Mouse (Mus musculus) C2C12 (cell line): ENCODE results near the gene Clk1. TPM values are rescaled to one million over a fixed set of nuclear protein-coding genes. Genes with fewer than 3 reads are reported as not detected.
A peak's percentile ranks its signal among the peaks of the same experiment; 100 is the strongest.

Source experiments
- H3K27me3 ChIP-seq: one replicate; pipeline ENCODE4 v1.6.1; 2011; ENCODE audit not compliant: control insufficient read depth, insufficient read depth, insufficient read length
- H3K36me3 ChIP-seq: one replicate; pipeline ENCODE4 v1.6.1; 2011; ENCODE audit not compliant: control insufficient read depth, insufficient read depth
- H3K4me3 ChIP-seq: one replicate; pipeline ENCODE4 v1.5.1; 2011; ENCODE audit warnings: mild to moderate bottlenecking, control low read depth; ENCODE audit not compliant: poor library complexity, insufficient read depth, severe bottlenecking
- H3K79me2 ChIP-seq: one replicate; pipeline ENCODE4 v1.6.1; 2011; ENCODE audit not compliant: control insufficient read depth, insufficient read depth
- H3K79me3 ChIP-seq: one replicate; pipeline ENCODE4 v1.6.1; 2011; ENCODE audit warnings: low read depth, control low read depth
- H3ac ChIP-seq: one replicate; pipeline ENCODE3; 2011; ENCODE audit warnings: low read depth; ENCODE audit not compliant: control insufficient read depth, insufficient read length
- CEBPB ChIP-seq: IDR thresholded peaks from one replicate; pipeline ENCODE4 v1.6.1; 2011; ENCODE audit warnings: low read depth, mild to moderate bottlenecking, control low read depth, moderate library complexity
- CTCF ChIP-seq: IDR thresholded peaks from one replicate; pipeline ENCODE4 v1.5.1; 2011; ENCODE audit not compliant: control insufficient read depth, insufficient read depth, insufficient read length
- FOSL1 ChIP-seq: IDR thresholded peaks from one replicate; pipeline ENCODE4 v1.8.0; 2011; ENCODE audit warnings: mild to moderate bottlenecking, low read length; ENCODE audit not compliant: poor library complexity, insufficient read depth, severe bottlenecking
- MAX ChIP-seq: IDR thresholded peaks from one replicate; pipeline ENCODE4 v1.6.1; 2011; ENCODE audit warnings: mild to moderate bottlenecking, control low read depth
- MYOD1 ChIP-seq: IDR thresholded peaks from one replicate; pipeline ENCODE4 v1.6.1; 2011; ENCODE audit warnings: low read depth; ENCODE audit not compliant: control insufficient read depth, insufficient read length
- MYOG ChIP-seq: IDR thresholded peaks from one replicate; pipeline ENCODE4 v1.6.1; 2011; ENCODE audit not compliant: control insufficient read depth, insufficient read length; ENCODE audit errors: extremely low read depth
- USF1 ChIP-seq: IDR thresholded peaks from one replicate; pipeline ENCODE4 v1.6.1; 2011; ENCODE audit warnings: low read depth, mild to moderate bottlenecking, control low read depth, moderate library complexity
- polyA plus RNA-seq: library from polyadenylated mRNA; unstranded; fragments of >200 nt; fragmentation: generic; extraction: Trizol; gene quantifications from one replicate; pipeline ENCODE4 v1.2.1, GENCODE M21; 2012; ENCODE audit warnings: missing spikeins

Clk1 gene
- polyA plus RNA-seq, 1 experiment: 16.6 TPM

DNA sequence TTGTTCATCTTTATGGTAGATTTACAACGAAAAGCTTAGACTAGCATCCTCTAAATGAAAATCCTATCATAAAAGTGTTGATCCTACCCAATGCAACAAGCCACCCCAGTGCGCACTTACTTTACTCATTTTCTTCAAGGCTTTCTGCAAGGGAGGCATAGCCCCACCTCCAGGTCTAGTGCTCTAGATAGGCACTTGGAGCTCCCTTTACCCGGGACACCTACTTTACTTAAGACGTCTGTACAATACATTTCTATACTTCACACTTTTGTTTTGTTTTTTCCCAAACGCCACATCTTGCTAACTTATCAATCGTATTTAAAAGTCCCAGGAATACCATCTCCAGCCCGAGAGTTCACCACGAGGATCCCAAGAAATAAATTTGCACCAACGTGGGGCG is 20.8 kb upstream of the Clk1 start:
- H3K4me3 ChIP-seq: peak overlapping the region; percentile 65
- H3ac ChIP-seq: peak overlapping the region; percentile 88
- peaks cover 48% of the 10 kb centered on the region for H3K36me3 ChIP-seq
- peaks cover 61% of the 10 kb centered on the region for H3K79me2 ChIP-seq
- no peaks in the 10 kb centered on the region for H3K27me3 ChIP-seq
- peaks cover 44% of the 10 kb centered on the region for H3K79me3 ChIP-seq
- no peak for TF ChIP-seq MYOD1
- TF ChIP-seq MYOG: no peak
- no peak for TF ChIP-seq CEBPB
- no peak for TF ChIP-seq CTCF
- no peak for TF ChIP-seq USF1

DNA sequence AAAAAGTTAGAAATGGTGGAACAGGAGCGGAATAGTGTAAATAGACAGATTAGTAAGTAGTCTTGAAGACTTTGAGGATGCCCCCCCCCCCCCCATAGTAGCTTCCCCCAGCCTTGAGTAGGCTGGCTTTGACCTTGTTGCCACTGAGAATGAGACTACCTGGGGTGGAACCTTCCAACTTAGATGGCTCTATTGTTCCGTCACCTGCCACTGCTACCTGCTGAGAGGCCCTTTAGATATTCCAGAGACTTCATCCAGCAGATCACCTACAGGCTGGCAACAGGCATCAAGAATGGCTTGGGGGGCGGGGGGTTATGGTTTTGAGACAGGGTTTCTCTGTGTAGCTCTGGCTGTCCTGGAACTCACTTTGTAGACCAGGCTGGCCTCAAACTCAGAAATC is 685 bp upstream of the Clk1 start:
- TF ChIP-seq MYOD1: no peak
- TF ChIP-seq FOSL1: no peak
- TF ChIP-seq MAX: no peak
- H3K79me3 ChIP-seq: peaks cover 41% of the 10 kb centered on the region
- H3K79me2 ChIP-seq: peaks cover 44% of the 10 kb centered on the region
- H3ac ChIP-seq: no peak overlapping the region
- no peaks in the 10 kb centered on the region for H3K27me3 ChIP-seq
- peaks cover 29% of the 10 kb centered on the region for H3K36me3 ChIP-seq
- no peak overlapping the region for H3K4me3 ChIP-seq

GRCm38 (mm10) chr1:58422879-58423278 is 987 bp downstream of the Clk1 start:
- Histone ChIP-seq H3K4me3 (peak overlapping the region; percentile 99), H3K36me3 (peaks cover 46% of the 10 kb centered on the region), H3K79me3 (peaks cover 56% of the 10 kb centered on the region), H3K27me3 (no peaks in the 10 kb centered on the region), H3ac (peak overlapping the region; percentile 99), H3K79me2 (peaks cover 60% of the 10 kb centered on the region)
- TF ChIP-seq FOSL1 (no peak), MYOG (no peak), MYOD1 (no peak), USF1 (no peak), CTCF (no peak), MAX (no peak), CEBPB (no peak)

DNA sequence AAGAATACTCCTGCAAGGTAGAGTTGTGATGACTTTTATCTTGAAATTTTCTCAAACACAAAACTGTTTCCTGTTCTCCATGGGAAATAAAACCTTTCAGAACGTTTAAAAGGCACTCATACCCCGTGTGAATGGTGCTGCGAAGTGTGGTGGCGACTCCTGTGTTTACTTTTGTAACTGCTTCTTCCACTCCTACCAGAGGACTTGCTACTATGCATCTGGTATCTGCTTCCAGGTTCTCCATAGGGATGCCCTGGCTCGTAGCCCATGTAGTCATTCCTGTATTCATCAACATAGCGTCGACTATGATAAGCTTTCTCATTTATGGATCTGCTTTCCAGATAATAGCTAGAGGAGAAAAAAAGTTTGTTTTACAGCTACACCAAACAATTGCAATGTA is 2.9 kb downstream of the Clk1 start:
- no peak overlapping the region for H3K4me3 ChIP-seq
- peaks cover 65% of the 10 kb centered on the region for H3K36me3 ChIP-seq
- TF ChIP-seq USF1 (no peak), FOSL1 (no peak), CEBPB (no peak), MYOG (no peak), MAX (no peak), CTCF (no peak), MYOD1 (no peak)

GRCm38 (mm10) chr1:58420032-58420431 is 3.8 kb downstream of the Clk1 start:
- Histone ChIP-seq H3K36me3 (peaks cover 74% of the 10 kb centered on the region), H3K79me2 (peaks cover 85% of the 10 kb centered on the region), H3ac (no peak overlapping the region), H3K79me3 (peaks cover 76% of the 10 kb centered on the region), H3K4me3 (no peak overlapping the region), H3K27me3 (no peaks in the 10 kb centered on the region)
- TF ChIP-seq CTCF (no peak), MYOD1 (no peak), CEBPB (no peak), MYOG (no peak), FOSL1 (no peak)

More for the DNA sequence above, 2.9 kb downstream of the Clk1 start:
- Histone ChIP-seq H3K27me3 (no peaks in the 10 kb centered on the region), H3K79me3 (peaks cover 71% of the 10 kb centered on the region), H3K79me2 (peaks cover 79% of the 10 kb centered on the region), H3ac (no peak overlapping the region)

DNA sequence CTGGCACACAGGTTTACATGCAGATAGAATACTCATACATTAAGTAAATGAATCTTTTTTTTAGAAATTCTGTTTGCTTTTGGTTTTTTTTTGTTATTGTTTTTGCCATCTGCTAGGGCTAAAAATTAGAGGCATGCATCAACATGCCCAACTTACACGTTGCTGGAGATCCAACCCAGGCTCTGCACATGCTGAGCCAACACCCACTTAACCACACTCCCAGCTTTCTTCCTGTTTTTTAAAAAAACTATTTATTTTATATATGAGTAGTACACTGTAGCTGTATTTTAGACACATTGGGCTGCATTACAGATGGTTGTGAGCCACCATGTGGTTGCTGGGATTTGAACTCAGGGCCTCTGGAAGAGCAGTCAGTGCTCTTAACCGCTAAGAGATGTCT is 7.8 kb downstream of the Clk1 start:
- H3K4me3 ChIP-seq: no peak overlapping the region
- peaks cover 56% of the 10 kb centered on the region for H3K79me2 ChIP-seq
- H3K27me3 ChIP-seq: no peaks in the 10 kb centered on the region
- peaks cover 51% of the 10 kb centered on the region for H3K79me3 ChIP-seq
- no peak overlapping the region for H3ac ChIP-seq
- peaks cover 100% of the 10 kb centered on the region for H3K36me3 ChIP-seq
- no peak for TF ChIP-seq MYOG
- TF ChIP-seq MYOD1: no peak
- TF ChIP-seq CEBPB: no peak
- no peak for TF ChIP-seq CTCF
- TF ChIP-seq USF1: no peak
- TF ChIP-seq FOSL1: no peak
- no peak for TF ChIP-seq MAX
